Mouse (Mus musculus) granulocyte monocyte progenitor cell, adult 5-6 weeks (primary cell): ENCODE measurements around the gene Tex12. TPM values are rescaled to one million over a fixed set of nuclear protein-coding genes. Genes with fewer than 3 reads are reported as not detected.

ENCODE experiments used
- ATAC-seq: replicated peaks from 2 replicates; pipeline ENCODE4 v1.8.0; 2016; ENCODE audit warnings: mild to moderate bottlenecking, moderate TSS enrichment, inconsistent platforms; ENCODE audit not compliant: poor library complexity, severe bottlenecking
- total RNA-seq, 2 experiments: library from RNA; stranded (forward) in 1 of 2; stranded (reverse) in 1 of 2; fragments of 200-712, 200-1000 nt in 1 of 2; fragments of >200 nt in 1 of 2; fragmentation: Nextera tagmentation in 1 of 2; gene quantifications; 2 replicates each; pipeline ENCODE4 v1.2.3; 2014 to 2017

Tex12 gene
- total RNA-seq, 2 experiments from 2014 or later, result not detected

- ATAC-seq, result no peak
Measured at GRCm38 (mm10) chr9:50521562-50521961, 39.6 kb downstream of the Tex12 start.

GRCm38 (mm10) chr9:50520748-50521147 lies 40.4 kb downstream of the Tex12 start:
- peak; percentile 78 for ATAC-seq

GRCm38 (mm10) chr9:50518781-50519180 lies 42.3 kb downstream of the Tex12 start:
- no peak for ATAC-seq

- no peak for ATAC-seq
Measured at GRCm38 (mm10) chr9:50515462-50515861, 45.7 kb downstream of the Tex12 start.

DNA sequence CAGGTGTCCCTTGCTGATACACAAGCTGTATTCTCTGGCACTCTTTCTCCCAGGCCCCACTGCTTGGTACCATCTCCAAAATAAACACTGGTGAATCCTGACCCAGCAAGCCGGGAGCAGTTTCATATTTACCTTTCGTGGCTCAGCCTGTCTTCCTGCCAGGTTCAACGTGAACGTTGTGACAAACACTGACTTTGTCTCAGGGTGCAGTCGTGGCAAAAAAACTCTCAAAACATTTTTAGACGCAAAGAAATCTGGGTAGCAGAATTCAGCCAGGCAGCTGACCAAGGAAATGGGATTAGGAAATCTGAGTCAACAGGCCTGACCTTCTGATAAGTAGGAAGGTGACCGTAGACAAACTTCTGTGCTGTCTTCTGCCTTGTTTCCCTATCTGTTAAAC lies 53.6 kb downstream of the Tex12 start:
- no peak for ATAC-seq

Other genes with a start within 250 kb of the Tex12 start
- 525 and 847 TPM in 2 replicates for gene Rpl10-ps3, start 216.4 kb downstream of the Tex12 start, total RNA-seq (2014; fragmentation: Nextera tagmentation)
- gene Rpl10-ps3, start 216.4 kb downstream of the Tex12 start, total RNA-seq (2017), result 296 and 372 TPM in 2 replicates
- 5.2 TPM in 1 of 2 replicates, not detected in the other for gene Plet1, start 66.8 kb downstream of the Tex12 start, total RNA-seq (2014; fragmentation: Nextera tagmentation)
- not detected in 2 replicates for gene Plet1, start 66.8 kb downstream of the Tex12 start, total RNA-seq (2017)
- gene Pts, start 32.6 kb downstream of the Tex12 start, total RNA-seq (2014; fragmentation: Nextera tagmentation), result 107 and 145 TPM in 2 replicates
- 77.5 and 108 TPM in 2 replicates for gene Pts, start 32.6 kb downstream of the Tex12 start, total RNA-seq (2017)
- 1.0 and 4.5 TPM in 2 replicates for gene Il18, start 6.5 kb downstream of the Tex12 start, total RNA-seq (2014; fragmentation: Nextera tagmentation)
- gene Il18, start 6.5 kb downstream of the Tex12 start, total RNA-seq (2017), result 2.6 and 4.2 TPM in 2 replicates
- not detected in 2 replicates for gene Bco2, start 6.1 kb downstream of the Tex12 start, total RNA-seq (2014; fragmentation: Nextera tagmentation)
- 0.62 and 1.0 TPM in 2 replicates for gene Bco2, start 6.1 kb downstream of the Tex12 start, total RNA-seq (2017)
- gene Sdhd, start 42.5 kb upstream of the Tex12 start, total RNA-seq (2014; fragmentation: Nextera tagmentation), result 172 and 230 TPM in 2 replicates
- 178 and 221 TPM in 2 replicates for gene Sdhd, start 42.5 kb upstream of the Tex12 start, total RNA-seq (2017)
- gene Timm8b, start 42.6 kb upstream of the Tex12 start, total RNA-seq (2014; fragmentation: Nextera tagmentation), result 134 and 159 TPM in 2 replicates
- 238 and 258 TPM in 2 replicates for gene Timm8b, start 42.6 kb upstream of the Tex12 start, total RNA-seq (2017)
- gene Pih1d2, start 56.0 kb upstream of the Tex12 start, total RNA-seq (2014; fragmentation: Nextera tagmentation), result 0.41 and 1.5 TPM in 2 replicates
- gene Pih1d2, start 56.0 kb upstream of the Tex12 start, total RNA-seq (2017), result 0.41 and 7.5 TPM in 2 replicates
- gene Nkapd1, start 56.1 kb upstream of the Tex12 start, total RNA-seq (2014; fragmentation: Nextera tagmentation), result 26.3 and 29.6 TPM in 2 replicates
- 36.4 and 43.9 TPM in 2 replicates for gene Nkapd1, start 56.1 kb upstream of the Tex12 start, total RNA-seq (2017)
- gene Dlat, start 98.5 kb upstream of the Tex12 start, total RNA-seq (2014; fragmentation: Nextera tagmentation), result 33.9 and 61.3 TPM in 2 replicates
- gene Dlat, start 98.5 kb upstream of the Tex12 start, total RNA-seq (2017), result 30.4 and 48.5 TPM in 2 replicates
- gene Dixdc1, start 178.2 kb upstream of the Tex12 start, total RNA-seq (2014; fragmentation: Nextera tagmentation), result 0.11 and 0.82 TPM in 2 replicates
- 0.10 and 0.39 TPM in 2 replicates for gene Dixdc1, start 178.2 kb upstream of the Tex12 start, total RNA-seq (2017)
- gene 2310030G06Rik, start 185.2 kb upstream of the Tex12 start, total RNA-seq (2014; fragmentation: Nextera tagmentation), result not detected in 2 replicates
- not detected in 2 replicates for gene 2310030G06Rik, start 185.2 kb upstream of the Tex12 start, total RNA-seq (2017)
- 1.6 TPM in 1 of 2 replicates, not detected in the other for gene Cryab, start 190.0 kb upstream of the Tex12 start, total RNA-seq (2014; fragmentation: Nextera tagmentation)
- gene Cryab, start 190.0 kb upstream of the Tex12 start, total RNA-seq (2017), result 2.5 TPM in 1 of 2 replicates, not detected in the other
- not detected in 2 replicates for gene Hspb2, start 191.0 kb upstream of the Tex12 start, total RNA-seq (2014; fragmentation: Nextera tagmentation)
- gene Hspb2, start 191.0 kb upstream of the Tex12 start, total RNA-seq (2017), result not detected in 2 replicates
- gene Fdxacb1, start 206.9 kb upstream of the Tex12 start, total RNA-seq (2014; fragmentation: Nextera tagmentation), result 9.8 and 14.9 TPM in 2 replicates
- gene Fdxacb1, start 206.9 kb upstream of the Tex12 start, total RNA-seq (2017), result 6.3 and 7.1 TPM in 2 replicates
- 25.1 and 30.7 TPM in 2 replicates for gene Alg9, start 213.7 kb upstream of the Tex12 start, total RNA-seq (2014; fragmentation: Nextera tagmentation)
- 22.7 TPM in 2 replicates for gene Alg9, start 213.7 kb upstream of the Tex12 start, total RNA-seq (2017)
- 19.9 and 22.7 TPM in 2 replicates for gene 1110032A03Rik, start 214.2 kb upstream of the Tex12 start, total RNA-seq (2014; fragmentation: Nextera tagmentation)
- gene 1110032A03Rik, start 214.2 kb upstream of the Tex12 start, total RNA-seq (2017), result 11.2 and 16.3 TPM in 2 replicates